Mouse (Mus musculus) lung, postnatal 25 days (tissue): ENCODE measurements at regions not wholly inside any gene's neighbourhood (a gene's known extent, or its start where the extent isn't known, plus 50 kb on each side); places are given as distances from the start of the nearest gene placed in this dataset.

Experiments
- DNase-seq: peaks from one replicate; pipeline ENCODE4 v3.0.0; 2022; ENCODE audit warnings: low spot score

DNA sequence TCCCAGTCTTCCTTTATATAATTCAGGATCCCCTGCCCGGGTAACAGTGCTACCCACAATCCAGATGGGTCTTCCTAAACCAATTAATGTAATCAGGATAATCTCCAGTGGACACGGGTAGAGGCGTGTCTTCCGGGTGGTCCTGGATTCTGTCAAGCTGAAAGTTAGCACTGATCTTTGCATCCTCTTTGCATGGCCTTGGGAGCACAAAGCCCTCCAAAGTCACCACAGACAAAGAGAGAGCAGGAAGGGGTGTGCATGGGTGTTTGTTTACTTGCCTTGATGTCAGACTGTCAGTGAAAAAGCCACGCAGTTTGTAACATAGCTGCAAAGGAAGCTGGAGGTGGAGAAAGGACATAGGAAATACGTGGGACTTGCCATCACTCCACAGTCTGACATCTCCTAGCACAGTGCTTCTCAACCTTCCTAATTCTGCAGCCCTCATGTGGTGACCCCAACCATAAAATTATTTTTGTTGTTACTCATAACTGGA lies 208.0 kb downstream of the Rplp1 start:
- no peak for DNase-seq

- DNase-seq: peak; percentile 40
Measured at GRCm38 (mm10) chr9:61705586-61706233, 208.6 kb downstream of the Rplp1 start.

DNA sequence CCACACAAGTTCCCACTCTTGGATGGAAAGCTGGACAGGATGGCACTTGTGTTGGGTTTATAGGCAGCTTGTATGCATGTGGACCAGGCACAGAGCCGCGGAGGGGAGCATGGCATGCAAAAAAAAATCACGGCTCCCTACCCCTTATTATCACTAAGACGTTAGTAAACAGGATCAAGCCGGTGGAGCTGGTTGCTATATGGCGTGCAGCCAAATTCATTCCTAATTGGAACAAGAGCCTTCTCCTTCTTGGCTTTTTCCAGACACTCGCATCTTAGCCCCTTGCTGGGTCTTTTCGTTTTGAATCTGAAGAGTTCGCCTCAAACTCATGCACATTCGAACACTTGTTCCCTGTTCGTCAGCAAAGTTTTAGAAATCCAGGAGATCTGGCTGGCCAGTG lies 211.0 kb downstream of the Rplp1 start:
- DNase-seq: no peak

DNA sequence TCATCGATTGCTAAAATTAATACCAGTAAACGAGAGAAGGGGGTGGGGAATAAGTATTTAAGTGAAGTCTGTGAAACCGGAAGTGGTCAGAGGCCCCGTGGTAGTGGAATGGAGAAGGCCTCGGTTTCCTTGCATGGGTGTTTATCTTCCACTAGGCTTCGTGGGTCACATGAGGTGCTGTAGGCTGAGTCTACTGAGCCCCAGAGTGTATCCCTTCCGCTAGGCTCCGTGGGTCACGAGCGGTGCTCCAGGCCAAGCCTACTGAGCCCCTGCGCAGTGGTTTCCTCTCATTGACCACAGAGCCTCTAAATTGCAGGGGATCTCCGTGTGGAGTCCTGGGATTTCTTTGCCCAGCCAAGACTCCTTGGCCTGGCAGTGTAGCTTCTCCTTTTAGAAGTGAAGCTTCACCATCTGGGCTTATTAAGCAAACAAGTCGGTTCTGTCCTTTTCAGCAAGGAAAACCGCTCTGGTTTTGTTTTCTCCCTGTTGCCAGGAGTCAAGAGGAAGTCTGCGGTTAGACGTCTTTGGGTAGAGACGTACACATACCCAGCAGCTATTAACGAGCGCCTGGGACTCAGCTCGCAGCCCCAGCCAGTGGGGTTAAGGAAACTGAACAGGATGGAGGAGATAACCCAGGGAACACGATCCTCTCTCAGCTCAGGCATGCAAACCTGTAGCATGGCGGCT lies 211.9 kb downstream of the Rplp1 start:
- peak; percentile 70 for DNase-seq

DNA sequence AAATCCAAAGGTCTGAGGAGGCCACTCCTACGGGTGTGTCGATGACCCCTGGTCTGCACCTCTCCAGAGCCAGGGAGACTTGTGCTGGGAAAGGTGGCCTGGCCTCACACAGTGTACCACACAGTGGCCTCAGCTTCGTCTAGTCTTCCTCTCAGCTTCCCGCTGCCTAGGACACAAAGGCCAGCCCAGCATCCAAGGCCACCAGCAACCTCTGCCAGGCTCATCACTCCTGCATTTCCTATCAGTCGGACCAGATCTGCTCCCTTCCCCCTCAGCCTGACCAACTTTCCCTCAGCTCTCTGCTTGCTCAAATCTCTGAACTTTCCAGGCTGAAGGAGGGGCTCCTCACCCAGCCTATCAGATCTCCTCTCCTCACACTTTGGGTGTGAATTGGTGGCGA lies 213.8 kb downstream of the Rplp1 start:
- DNase-seq: no peak

GRCm38 (mm10) chr9:61699618-61700017 lies 214.7 kb downstream of the Rplp1 start:
- DNase-seq: no peak

DNA sequence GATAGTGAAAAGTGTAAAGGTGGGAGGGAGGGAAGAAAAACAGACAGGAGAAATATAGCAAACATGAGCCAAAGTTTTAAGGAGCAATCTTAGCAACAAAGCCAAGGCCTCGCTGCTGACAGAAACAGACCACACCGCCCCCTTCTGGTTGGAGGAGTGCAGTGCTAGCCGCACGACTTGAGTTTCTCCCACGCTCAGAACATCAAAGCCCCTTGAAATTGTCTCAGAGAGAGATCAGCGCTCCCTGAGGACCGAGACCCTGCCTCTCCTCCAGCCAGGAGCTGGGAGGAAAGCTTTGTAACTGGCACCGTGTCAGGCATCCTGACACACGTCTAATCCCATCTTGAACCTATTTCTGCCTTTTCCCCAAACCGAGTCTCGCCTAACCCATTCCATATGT lies 216.4 kb downstream of the Rplp1 start:
- peak; percentile 63 for DNase-seq

- no peak for DNase-seq
Measured at GRCm38 (mm10) chr9:61696831-61697230, 217.5 kb downstream of the Rplp1 start.

- DNase-seq: no peak
Measured at GRCm38 (mm10) chr9:61695821-61696220, 218.5 kb downstream of the Rplp1 start.

- DNase-seq: peak; percentile 34
Measured at GRCm38 (mm10) chr9:61695381-61695791, 219.0 kb downstream of the Rplp1 start.

GRCm38 (mm10) chr9:61694206-61694605 lies 220.1 kb downstream of the Rplp1 start:
- no peak for DNase-seq

DNA sequence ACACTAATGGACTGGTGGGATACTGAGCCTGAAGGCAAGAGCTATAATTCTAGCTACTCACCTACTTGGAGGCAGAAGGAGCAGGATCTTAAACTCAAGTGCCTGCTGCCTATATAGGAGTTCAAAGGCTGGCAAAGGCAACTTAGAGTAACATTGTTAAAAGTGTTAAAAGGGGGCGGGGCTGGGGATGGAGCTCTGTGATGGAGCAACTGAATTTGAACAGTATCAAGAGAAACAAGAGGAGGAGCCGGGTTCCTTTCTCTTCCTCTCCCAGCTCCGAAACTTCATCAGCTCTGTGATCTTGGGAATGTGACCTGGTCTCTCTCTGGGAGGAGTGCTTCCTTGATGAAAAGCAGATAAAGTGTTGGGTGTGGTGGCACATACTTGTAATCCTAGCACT lies 223.6 kb downstream of the Rplp1 start:
- no peak for DNase-seq

DNA sequence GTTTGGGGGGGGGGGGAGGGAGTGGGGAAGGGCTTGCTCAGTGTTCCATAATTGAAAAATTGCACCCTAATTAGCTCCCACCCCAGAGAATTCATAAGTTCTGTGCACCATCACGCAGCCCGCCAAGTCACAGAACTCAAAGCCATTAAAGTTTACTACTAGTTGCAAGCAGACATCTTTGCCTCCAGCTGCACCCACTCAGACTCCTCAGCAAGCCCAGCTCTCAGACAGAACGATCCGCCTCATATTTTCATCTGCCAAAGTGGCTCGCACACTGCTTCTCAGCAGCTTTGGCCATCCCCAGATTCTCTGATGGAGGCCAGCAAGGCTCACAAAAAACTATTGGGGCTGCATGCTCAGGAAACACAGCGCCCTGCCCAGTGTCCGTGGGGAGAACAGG lies 224.4 kb downstream of the Rplp1 start:
- DNase-seq: no peak

DNA sequence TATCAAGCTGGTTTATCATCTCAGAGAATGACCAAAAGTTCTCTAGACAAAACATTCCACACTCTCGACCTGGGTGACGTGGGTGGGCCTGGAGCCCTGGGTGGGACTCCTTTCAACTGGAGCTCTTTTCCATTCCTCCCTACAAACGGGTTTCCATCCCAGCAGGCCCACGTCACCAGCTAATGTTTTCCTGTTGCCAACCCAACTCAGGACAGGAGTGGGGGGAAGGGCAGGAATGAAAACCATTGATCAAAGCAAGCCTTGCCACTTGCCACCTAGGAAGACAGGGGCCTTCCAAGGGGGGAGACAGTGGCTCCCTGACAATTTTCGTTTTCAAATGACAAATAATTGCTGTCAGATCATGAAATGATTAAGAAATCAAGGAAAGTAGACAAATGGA lies 224.8 kb downstream of the Rplp1 start:
- DNase-seq: no peak

GRCm38 (mm10) chr9:61683557-61683956 lies 230.8 kb downstream of the Rplp1 start:
- no peak for DNase-seq

- DNase-seq: no peak
Measured at GRCm38 (mm10) chr9:61682744-61683259, 231.5 kb downstream of the Rplp1 start.

DNA sequence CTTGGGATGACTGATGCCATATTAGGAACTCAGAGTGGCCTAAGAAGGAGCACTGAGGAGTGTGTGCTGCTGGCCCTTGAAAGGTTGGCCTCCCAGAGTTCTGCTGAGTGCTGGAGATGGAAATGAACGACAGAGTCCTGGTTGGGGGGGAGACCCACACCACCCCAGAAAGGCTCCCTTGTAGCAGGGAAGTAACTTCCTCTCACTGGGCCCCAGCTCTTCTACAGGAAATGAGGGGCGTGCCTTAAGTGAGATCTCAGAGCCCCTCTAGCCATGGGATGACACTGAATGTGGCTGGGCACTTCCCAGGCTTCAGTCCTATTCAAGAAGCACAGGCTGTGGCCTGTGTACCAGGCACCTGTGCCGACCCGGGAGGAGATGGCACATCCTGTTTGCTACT lies 232.0 kb downstream of the Rplp1 start:
- DNase-seq: no peak

GRCm38 (mm10) chr9:61681406-61681805 lies 232.9 kb downstream of the Rplp1 start:
- no peak for DNase-seq

DNA sequence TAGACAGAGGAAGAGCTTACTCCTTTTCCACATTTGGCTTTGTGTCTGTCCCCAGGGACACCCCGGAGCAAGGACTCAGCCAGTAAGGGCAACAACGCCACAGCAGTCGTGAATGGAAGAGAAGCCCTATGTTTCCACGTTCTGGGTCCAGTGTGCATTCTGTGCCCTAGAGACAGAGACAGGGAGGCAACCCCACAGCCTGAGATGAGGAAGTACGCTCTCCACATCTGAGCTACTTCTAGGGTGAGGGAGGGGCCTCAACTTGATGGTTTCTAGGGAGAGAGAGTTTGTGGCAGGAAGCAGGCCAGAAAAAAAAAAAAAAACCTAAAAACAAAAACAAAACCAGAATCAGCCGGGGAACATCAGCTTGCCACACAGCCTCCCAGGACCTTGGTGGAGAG lies 233.4 kb downstream of the Rplp1 start:
- DNase-seq: peak; percentile 66

GRCm38 (mm10) chr9:61679686-61680085 lies 234.7 kb downstream of the Rplp1 start:
- peak; percentile 57 for DNase-seq

DNA sequence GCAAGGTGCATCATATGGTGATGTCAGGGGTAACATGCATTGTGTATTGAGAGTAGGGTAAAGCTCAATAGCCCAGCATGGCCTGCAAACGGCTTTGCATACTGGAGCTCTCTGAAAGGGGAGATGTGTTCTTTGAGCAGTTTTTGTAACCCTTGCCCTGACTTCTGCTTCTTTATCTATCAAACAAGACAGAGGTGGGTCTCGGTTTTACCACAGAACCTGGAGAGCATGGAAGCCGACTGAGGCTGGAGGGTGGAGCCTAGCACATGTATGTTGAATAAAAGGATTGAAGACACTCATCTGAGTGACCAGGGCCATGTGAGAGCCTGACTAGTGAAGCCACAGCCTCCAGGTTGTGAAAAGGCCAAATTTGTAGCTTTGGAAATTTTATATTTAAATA lies 236.7 kb downstream of the Rplp1 start:
- no peak for DNase-seq

DNA sequence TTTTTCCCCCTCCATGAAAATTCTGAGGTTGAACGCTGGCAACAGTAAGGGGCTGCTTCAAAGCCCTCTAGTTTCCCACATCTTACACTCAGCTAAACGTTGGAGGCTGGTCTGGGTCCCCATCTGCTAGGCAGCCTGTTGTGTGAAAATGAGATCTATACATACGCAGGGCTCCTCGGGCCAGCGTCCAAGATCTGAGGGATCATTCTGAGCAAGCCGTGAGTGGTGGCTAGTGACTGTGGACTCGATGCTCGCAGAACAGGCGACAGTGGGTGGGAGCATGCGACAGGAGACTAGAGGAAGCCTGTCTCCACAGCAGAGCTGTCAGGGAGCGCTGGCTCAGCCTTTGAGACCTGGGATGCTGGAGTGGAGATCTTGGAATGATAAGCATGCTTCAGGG lies 237.3 kb downstream of the Rplp1 start:
- no peak for DNase-seq

DNA sequence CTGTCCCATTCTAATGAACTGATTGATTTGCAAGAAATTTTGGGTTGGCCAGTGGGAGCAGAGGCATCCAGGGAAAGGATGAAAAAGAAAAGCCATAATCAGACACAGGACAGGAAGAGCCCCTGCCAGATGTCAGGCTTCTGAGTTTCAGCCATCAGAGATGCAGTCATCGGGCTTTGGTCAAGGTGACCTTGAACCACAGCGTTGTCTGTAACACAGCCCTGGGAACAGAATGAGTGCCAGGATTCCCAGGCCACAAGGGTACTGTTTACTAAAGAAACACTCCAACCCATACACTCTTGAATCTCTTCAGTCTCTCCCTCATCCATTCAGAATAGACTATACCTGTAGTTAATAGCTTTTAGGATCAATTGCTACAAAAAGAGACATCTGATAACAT lies 239.0 kb downstream of the Rplp1 start:
- DNase-seq: no peak
